Mouse (Mus musculus): ENCODE measurements around the gene Cntn1.

GRCm38 (mm10) chr15:92161163-92162025, 110.4 kb downstream of the Cntn1 start:
- no peak for TF ChIP-seq GATA1 (IDR thresholded peaks at IDR 0.05; ENCODE audit: borderline replicate concordance, low read length)
- TF ChIP-seq CTCF (IDR thresholded peaks at IDR 0.05; ENCODE audit: low read depth, low read length): no peak
- TF ChIP-seq POLR2AphosphoS5 (IDR thresholded peaks at IDR 0.05; ENCODE audit: insufficient replicate concordance, low read depth, low read length): no peak

Data from G1E (cell line).